In the genomic region with DNA sequence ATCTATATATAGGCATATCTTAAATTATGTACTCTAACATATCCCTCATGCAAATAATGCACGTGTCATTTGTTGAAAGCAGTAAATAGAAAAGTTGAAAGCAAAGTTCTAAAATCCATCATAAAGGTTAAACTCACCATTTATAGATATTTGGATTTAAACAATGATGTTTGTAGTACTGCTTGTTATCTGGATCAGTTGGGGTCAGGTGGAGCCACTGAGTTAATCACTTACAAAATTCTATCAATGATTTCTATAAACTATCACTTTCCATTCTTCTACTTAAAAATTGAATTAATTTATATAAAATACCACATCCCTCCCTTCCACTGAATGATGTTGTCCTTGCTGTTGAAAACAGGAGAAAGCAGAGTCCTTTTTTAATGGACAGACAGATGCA, we compare ENCODE assay signal across 50 mouse cellular contexts. TPM values are rescaled to one million over a fixed set of nuclear protein-coding genes. Genes with fewer than 3 reads are reported as not detected.
"Had no signal": no experiment of that assay in that cellular context is flagged by ENCODE, and none has a peak within 500 bp of the region (broad histone marks: within the 10 kb centered on the region; RNA-seq: fewer than 3 reads in every experiment).

No protein-coding gene starts in this region.

- H3K4me1 ChIP-seq: heart, embryonic 10.5 days; heart, embryonic 12.5 days; heart, embryonic 13.5 days; heart, embryonic 15.5 days; hindbrain, embryonic 10.5 days; hindbrain, embryonic 12.5 days; hindbrain, embryonic 13.5 days; hindbrain, embryonic 15.5 days; kidney, embryonic 15.5 days had no signal

- H3K27me3 ChIP-seq: heart, embryonic 12.5 days; heart, embryonic 13.5 days; heart, embryonic 15.5 days; hindbrain, embryonic 12.5 days; hindbrain, embryonic 13.5 days; hindbrain, embryonic 15.5 days; kidney, embryonic 15.5 days had no signal

- H3K9ac ChIP-seq: heart, embryonic 12.5 days; heart, embryonic 13.5 days; heart, embryonic 15.5 days; hindbrain, embryonic 12.5 days; hindbrain, embryonic 13.5 days; hindbrain, embryonic 14.5 days; hindbrain, embryonic 15.5 days; kidney, embryonic 15.5 days had no signal

- H3K4me2 ChIP-seq: heart, embryonic 11.5 days; heart, embryonic 12.5 days; heart, embryonic 13.5 days; heart, embryonic 15.5 days; hindbrain, embryonic 12.5 days; hindbrain, embryonic 13.5 days; hindbrain, embryonic 14.5 days; hindbrain, embryonic 15.5 days; kidney, embryonic 15.5 days had no signal

- H3K27ac ChIP-seq: heart, embryonic 10.5 days; heart, embryonic 13.5 days; heart, embryonic 15.5 days; hindbrain, embryonic 10.5 days; hindbrain, embryonic 12.5 days; hindbrain, embryonic 13.5 days; hindbrain, embryonic 14.5 days; hindbrain, embryonic 15.5 days; hindbrain, postnatal 0 days; kidney, embryonic 15.5 days; kidney, postnatal 0 days; layer of hippocampus, adult 2 months; left cerebral cortex, adult 2 months had no signal

- ATAC-seq: hindbrain, embryonic 16.5 days; hindbrain, postnatal 0 days; inflammation-experienced regulatory T-cells, adult 6 months had no signal

- DNase-seq: heart, postnatal 10 days; heart, postnatal 14 days; heart, postnatal 36 days; heart, postnatal 4 days; kidney, adult 11 months; kidney, adult 18-20 months; kidney, adult 2 months; kidney, adult 8-10 months; kidney, adult 9 months; kidney, postnatal 10 days; kidney, postnatal 14 days; kidney, postnatal 25 days; kidney, postnatal 36 days; kidney, postnatal 4 days; layer of hippocampus, adult 9-11 months; layer of hippocampus, postnatal 36 days had no signal

- H3K4me3 ChIP-seq: heart, embryonic 10.5 days; heart, embryonic 12.5 days; heart, embryonic 13.5 days; heart, embryonic 15.5 days; hindbrain, embryonic 10.5 days; hindbrain, embryonic 12.5 days; hindbrain, embryonic 13.5 days; hindbrain, embryonic 15.5 days; kidney, embryonic 15.5 days; layer of hippocampus, adult 2 months; left cerebral cortex, adult 2 months had no signal

- H3K9me3 ChIP-seq: heart, embryonic 10.5 days; heart, embryonic 13.5 days; heart, embryonic 15.5 days; hindbrain, embryonic 10.5 days; hindbrain, embryonic 12.5 days; hindbrain, embryonic 13.5 days; hindbrain, embryonic 15.5 days; kidney, embryonic 15.5 days had no signal

- H3K36me3 ChIP-seq: heart, embryonic 10.5 days; heart, embryonic 12.5 days; heart, embryonic 13.5 days; heart, embryonic 15.5 days; hindbrain, embryonic 10.5 days; hindbrain, embryonic 12.5 days; hindbrain, embryonic 13.5 days; hindbrain, embryonic 15.5 days; kidney, embryonic 15.5 days had no signal

RNA-seq across cellular contexts. Expression of a gene that starts 9.3 kb away (rescaled TPM):
- total RNA-seq: heart, adult 8-10 months; heart, postnatal 10 days; heart, postnatal 14 days; heart, postnatal 25 days; heart, postnatal 36 days; heart, postnatal 4 days; hematopoietic stem cell, adult 5-6 weeks; hindbrain, postnatal 0 days; layer of hippocampus, adult 18-20 months; layer of hippocampus, adult 2 months; layer of hippocampus, adult 8-10 months; layer of hippocampus, postnatal 10 days; layer of hippocampus, postnatal 14 days; layer of hippocampus, postnatal 25 days; layer of hippocampus, postnatal 36 days; left cerebral cortex, adult 18-20 months; left cerebral cortex, adult 2 months had no signal
- polyA plus RNA-seq: heart, embryonic 10.5 days; heart, embryonic 11.5 days; heart, embryonic 12.5 days; heart, embryonic 13.5 days; heart, embryonic 14.5 days; heart, embryonic 15.5 days; heart, embryonic 16.5 days; heart, postnatal 0 days; hindbrain, embryonic 10.5 days; hindbrain, embryonic 11.5 days; hindbrain, embryonic 12.5 days; hindbrain, embryonic 13.5 days; hindbrain, embryonic 14.5 days; hindbrain, embryonic 15.5 days; hindbrain, embryonic 16.5 days; hindbrain, postnatal 0 days; inflammation-experienced regulatory T-cells, adult 6 months; kidney, adult 2 months; kidney, embryonic 14.5 days; kidney, embryonic 15.5 days; kidney, embryonic 16.5 days; kidney, postnatal 0 days; large intestine, adult 2 months had no signal

RNA-seq across cellular contexts. Expression of a gene that starts 18.8 kb away (rescaled TPM):
- total RNA-seq: heart, adult 8-10 months; heart, postnatal 10 days; heart, postnatal 14 days; heart, postnatal 25 days; heart, postnatal 36 days; heart, postnatal 4 days; hematopoietic stem cell, adult 5-6 weeks; hindbrain, postnatal 0 days; layer of hippocampus, adult 18-20 months; layer of hippocampus, adult 2 months; layer of hippocampus, adult 8-10 months; layer of hippocampus, postnatal 10 days; layer of hippocampus, postnatal 14 days; layer of hippocampus, postnatal 25 days; layer of hippocampus, postnatal 36 days; left cerebral cortex, adult 18-20 months; left cerebral cortex, adult 2 months had no signal
- polyA plus RNA-seq: heart, embryonic 10.5 days; heart, embryonic 11.5 days; heart, embryonic 12.5 days; heart, embryonic 13.5 days; heart, embryonic 14.5 days; heart, embryonic 15.5 days; heart, embryonic 16.5 days; heart, postnatal 0 days; hindbrain, embryonic 10.5 days; hindbrain, embryonic 11.5 days; hindbrain, embryonic 12.5 days; hindbrain, embryonic 13.5 days; hindbrain, embryonic 14.5 days; hindbrain, embryonic 15.5 days; hindbrain, embryonic 16.5 days; hindbrain, postnatal 0 days; inflammation-experienced regulatory T-cells, adult 6 months; intestine, embryonic 14.5 days; kidney, adult 2 months; kidney, embryonic 14.5 days; kidney, embryonic 15.5 days; kidney, embryonic 16.5 days; kidney, postnatal 0 days; large intestine, adult 2 months had no signal

RNA-seq across cellular contexts. Expression of a gene that starts 28.9 kb away (rescaled TPM):
- total RNA-seq: heart, adult 8-10 months; heart, postnatal 10 days; heart, postnatal 14 days; heart, postnatal 25 days; heart, postnatal 36 days; heart, postnatal 4 days; hematopoietic stem cell, adult 5-6 weeks; hindbrain, postnatal 0 days; layer of hippocampus, adult 18-20 months; layer of hippocampus, adult 2 months; layer of hippocampus, adult 8-10 months; layer of hippocampus, postnatal 10 days; layer of hippocampus, postnatal 14 days; layer of hippocampus, postnatal 25 days; layer of hippocampus, postnatal 36 days; left cerebral cortex, adult 18-20 months; left cerebral cortex, adult 2 months had no signal
- polyA plus RNA-seq: heart, embryonic 10.5 days; heart, embryonic 11.5 days; heart, embryonic 12.5 days; heart, embryonic 13.5 days; heart, embryonic 14.5 days; heart, embryonic 15.5 days; heart, embryonic 16.5 days; heart, postnatal 0 days; hindbrain, embryonic 10.5 days; hindbrain, embryonic 11.5 days; hindbrain, embryonic 12.5 days; hindbrain, embryonic 13.5 days; hindbrain, embryonic 14.5 days; hindbrain, embryonic 15.5 days; hindbrain, embryonic 16.5 days; hindbrain, postnatal 0 days; inflammation-experienced regulatory T-cells, adult 6 months; intestine, embryonic 14.5 days; kidney, adult 2 months; kidney, embryonic 14.5 days; kidney, embryonic 15.5 days; kidney, embryonic 16.5 days; kidney, postnatal 0 days; large intestine, adult 2 months had no signal

RNA-seq across cellular contexts. Expression of a gene that starts 40.8 kb away (rescaled TPM):
- total RNA-seq: heart, adult 8-10 months; heart, postnatal 10 days; heart, postnatal 14 days; heart, postnatal 25 days; heart, postnatal 36 days; heart, postnatal 4 days; hematopoietic stem cell, adult 5-6 weeks; hindbrain, postnatal 0 days; layer of hippocampus, adult 18-20 months; layer of hippocampus, adult 2 months; layer of hippocampus, adult 8-10 months; layer of hippocampus, postnatal 10 days; layer of hippocampus, postnatal 14 days; layer of hippocampus, postnatal 25 days; layer of hippocampus, postnatal 36 days; left cerebral cortex, adult 18-20 months; left cerebral cortex, adult 2 months had no signal
- polyA plus RNA-seq: heart, embryonic 10.5 days; heart, embryonic 11.5 days; heart, embryonic 12.5 days; heart, embryonic 13.5 days; heart, embryonic 14.5 days; heart, embryonic 15.5 days; heart, embryonic 16.5 days; heart, postnatal 0 days; hindbrain, embryonic 10.5 days; hindbrain, embryonic 11.5 days; hindbrain, embryonic 12.5 days; hindbrain, embryonic 13.5 days; hindbrain, embryonic 14.5 days; hindbrain, embryonic 15.5 days; hindbrain, embryonic 16.5 days; hindbrain, postnatal 0 days; inflammation-experienced regulatory T-cells, adult 6 months; intestine, embryonic 14.5 days; kidney, adult 2 months; kidney, embryonic 14.5 days; kidney, embryonic 15.5 days; kidney, embryonic 16.5 days; kidney, postnatal 0 days; large intestine, adult 2 months had no signal

RNA-seq across cellular contexts. Expression of a gene that starts 53.7 kb away (rescaled TPM):
- total RNA-seq: heart, adult 8-10 months; heart, postnatal 10 days; heart, postnatal 14 days; heart, postnatal 25 days; heart, postnatal 36 days; heart, postnatal 4 days; hematopoietic stem cell, adult 5-6 weeks; hindbrain, postnatal 0 days; layer of hippocampus, adult 18-20 months; layer of hippocampus, adult 2 months; layer of hippocampus, adult 8-10 months; layer of hippocampus, postnatal 10 days; layer of hippocampus, postnatal 14 days; layer of hippocampus, postnatal 25 days; layer of hippocampus, postnatal 36 days; left cerebral cortex, adult 18-20 months; left cerebral cortex, adult 2 months had no signal
- polyA plus RNA-seq: heart, embryonic 10.5 days; heart, embryonic 11.5 days; heart, embryonic 12.5 days; heart, embryonic 13.5 days; heart, embryonic 14.5 days; heart, embryonic 15.5 days; heart, embryonic 16.5 days; heart, postnatal 0 days; hindbrain, embryonic 10.5 days; hindbrain, embryonic 11.5 days; hindbrain, embryonic 12.5 days; hindbrain, embryonic 13.5 days; hindbrain, embryonic 14.5 days; hindbrain, embryonic 15.5 days; hindbrain, embryonic 16.5 days; hindbrain, postnatal 0 days; intestine, embryonic 14.5 days; kidney, adult 2 months; kidney, embryonic 14.5 days; kidney, embryonic 15.5 days; kidney, embryonic 16.5 days; kidney, postnatal 0 days; large intestine, adult 2 months had no signal
